Mouse (Mus musculus): ENCODE measurements around the gene Gabbr1. TPM values are rescaled to one million over a fixed set of nuclear protein-coding genes. Genes with fewer than 3 reads are reported as not detected.

Gabbr1 gene
- total RNA-seq, 4 experiments from 2014 or later = 7.2 to 9.2 (median 7.4) TPM

GRCm38 (mm10) chr17:37044651-37045244 is 1.0 kb upstream of the Gabbr1 start:
- no peak for DNase-seq (ENCODE audit: low spot score)

- DNase-seq (ENCODE audit: low spot score) = peak; percentile 26
Measured at GRCm38 (mm10) chr17:37046312-37047112, 746 bp downstream of the Gabbr1 start.

DNA sequence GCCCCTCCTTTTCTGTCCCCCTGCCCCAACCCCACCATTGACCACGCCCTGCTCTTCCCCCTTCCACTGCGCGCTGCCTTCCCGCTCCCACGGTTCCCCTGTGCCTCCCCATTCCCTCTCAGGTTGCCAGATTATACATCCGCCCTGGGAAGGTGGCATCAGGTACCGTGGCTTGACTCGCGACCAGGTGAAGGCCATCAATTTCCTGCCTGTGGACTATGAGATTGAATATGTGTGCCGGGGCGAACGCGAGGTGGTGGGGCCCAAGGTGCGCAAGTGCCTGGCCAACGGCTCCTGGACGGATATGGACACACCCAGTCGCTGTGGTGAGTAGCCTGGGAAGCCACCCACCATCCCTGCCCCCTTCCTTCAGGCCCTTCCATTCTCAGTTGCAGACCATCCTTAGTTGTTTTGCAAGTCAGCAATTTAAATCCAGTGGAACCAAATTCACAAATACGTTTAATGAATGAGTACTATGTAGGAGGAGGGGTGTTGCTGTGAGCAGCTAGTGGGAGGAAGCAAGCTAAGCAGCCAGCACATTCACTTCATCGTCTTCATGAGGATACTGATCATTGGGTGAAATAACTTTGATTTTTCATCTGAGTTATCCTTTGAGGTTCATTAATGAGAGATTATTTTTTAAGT is 1.7 kb downstream of the Gabbr1 start:
- no peak for DNase-seq (ENCODE audit: low spot score)

DNA sequence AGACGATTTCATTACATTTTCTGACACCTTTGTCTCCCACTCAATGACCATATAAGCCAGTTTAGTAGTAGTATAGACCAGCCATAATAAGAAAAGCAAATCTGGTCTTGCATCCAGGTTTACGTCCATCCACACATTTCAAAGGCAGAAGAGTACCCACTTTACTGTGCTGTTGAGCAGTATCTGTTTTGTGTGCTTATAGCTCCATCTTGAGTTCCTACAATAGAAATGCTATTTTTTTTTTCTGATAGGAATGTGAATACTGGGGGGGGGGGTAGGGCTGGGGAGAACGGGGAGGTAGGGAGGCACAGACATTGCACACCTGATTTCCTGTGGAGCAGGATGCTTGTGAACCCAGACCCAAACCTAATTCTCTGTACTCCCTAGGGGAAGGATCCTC is 2.2 kb downstream of the Gabbr1 start:
- no peak for DNase-seq (ENCODE audit: low spot score)

GRCm38 (mm10) chr17:37048383-37048782 is 2.6 kb downstream of the Gabbr1 start:
- no peak for DNase-seq (ENCODE audit: low spot score)

DNA sequence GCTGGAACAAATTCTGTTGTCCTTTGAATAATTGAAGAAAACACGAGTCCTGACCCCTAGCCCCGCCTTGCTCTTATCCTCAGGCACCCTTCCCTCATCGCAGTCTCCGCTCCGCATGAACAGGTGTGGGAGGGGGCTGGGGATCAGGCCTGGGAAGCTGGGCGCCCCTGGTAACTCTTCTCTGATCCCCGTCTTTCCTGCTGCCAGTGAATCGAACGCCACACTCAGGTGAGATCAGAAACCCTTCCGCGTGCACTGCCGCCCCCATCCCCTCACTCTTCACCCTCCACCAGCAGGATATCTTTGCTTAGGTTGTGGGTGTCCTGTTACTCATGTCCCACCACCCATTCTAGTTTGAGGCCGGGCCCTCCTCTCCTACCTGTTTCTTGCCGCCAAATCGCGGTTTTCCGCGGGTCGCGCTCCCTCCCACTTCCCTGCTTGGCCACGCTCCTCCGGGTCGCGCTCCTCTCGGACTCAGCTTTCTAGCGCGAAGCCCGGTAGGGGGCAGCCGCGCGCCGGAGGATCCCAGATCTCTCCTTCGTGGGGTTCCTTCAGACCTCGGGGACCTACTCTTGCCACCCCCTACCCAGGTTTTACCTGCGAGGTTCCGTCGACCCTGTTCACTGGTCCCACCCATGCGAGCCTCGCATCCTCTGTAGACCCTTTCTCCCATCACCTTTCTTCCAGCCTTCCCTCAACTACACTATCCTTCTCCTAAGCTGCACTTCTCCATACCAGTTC is 4.0 kb downstream of the Gabbr1 start:
- peak; percentile 40 for DNase-seq (ENCODE audit: low spot score)

DNA sequence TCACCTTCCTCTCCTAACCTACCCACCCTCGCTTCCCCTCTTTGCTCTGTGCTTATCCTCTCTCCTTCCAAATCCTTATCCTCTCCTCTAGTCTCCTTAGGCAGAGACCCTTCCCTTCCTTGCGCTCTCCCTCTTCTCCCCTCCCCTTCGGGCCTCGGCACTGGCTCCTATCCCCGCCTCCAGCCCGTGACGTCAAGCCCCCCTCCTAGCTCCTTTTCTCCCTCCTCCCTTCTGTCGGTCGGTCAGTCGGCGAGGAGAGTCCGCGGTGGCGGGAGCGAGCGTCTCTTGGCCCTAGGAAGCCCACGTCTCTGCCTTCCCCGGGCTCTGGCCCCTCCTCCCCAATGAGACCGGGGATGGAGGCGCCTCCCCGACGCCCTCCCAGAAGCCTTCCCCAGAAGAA is 4.6 kb downstream of the Gabbr1 start:
- peak; percentile 63 for DNase-seq (ENCODE audit: low spot score)

DNA sequence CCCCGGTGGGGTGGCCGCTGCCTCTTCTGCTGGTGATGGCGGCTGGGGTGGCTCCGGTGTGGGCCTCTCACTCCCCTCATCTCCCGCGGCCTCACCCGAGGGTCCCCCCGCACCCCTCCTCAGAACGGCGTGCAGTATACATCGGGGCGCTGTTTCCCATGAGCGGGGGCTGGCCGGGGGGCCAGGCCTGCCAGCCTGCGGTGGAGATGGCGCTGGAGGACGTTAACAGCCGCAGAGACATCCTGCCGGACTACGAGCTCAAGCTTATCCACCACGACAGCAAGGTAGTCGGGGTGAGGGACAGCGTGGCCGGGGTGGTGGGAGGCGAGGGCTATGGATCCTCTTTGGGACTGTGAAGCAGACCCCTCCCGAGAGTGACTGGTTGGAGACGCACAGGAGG is 5.1 kb downstream of the Gabbr1 start:
- DNase-seq (ENCODE audit: low spot score) = no peak

GRCm38 (mm10) chr17:37051745-37052144 is 6.0 kb downstream of the Gabbr1 start:
- DNase-seq (ENCODE audit: low spot score) = no peak

- no peak for DNase-seq (ENCODE audit: low spot score)
Measured at GRCm38 (mm10) chr17:37056957-37057356, 11.2 kb downstream of the Gabbr1 start.

GRCm38 (mm10) chr17:37061435-37061834 is 15.7 kb downstream of the Gabbr1 start:
- DNase-seq (ENCODE audit: low spot score) = no peak

DNA sequence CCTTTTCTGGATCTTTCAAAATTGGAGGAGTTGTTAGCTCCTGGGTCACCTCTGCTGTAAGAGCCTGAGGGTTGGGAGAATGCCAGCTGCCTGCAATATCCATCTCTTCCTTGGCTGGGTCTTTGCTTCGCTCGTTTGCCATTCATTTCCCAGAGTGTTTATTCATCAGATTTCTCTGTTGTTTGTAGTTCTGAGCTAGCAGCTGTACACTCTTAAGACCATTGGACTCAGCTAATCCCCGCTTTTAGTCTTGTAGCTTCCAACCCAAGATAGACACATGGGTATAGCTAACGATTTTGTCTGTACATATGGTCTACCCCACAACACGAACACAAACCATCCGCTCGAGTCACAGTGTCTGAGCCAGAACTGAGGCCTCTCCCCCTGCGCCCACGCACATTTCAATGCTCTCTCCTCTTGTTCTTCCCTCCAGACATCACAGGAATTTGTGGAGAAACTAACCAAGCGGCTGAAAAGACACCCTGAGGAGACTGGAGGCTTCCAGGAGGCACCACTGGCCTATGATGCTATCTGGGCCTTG is 16.4 kb downstream of the Gabbr1 start:
- DNase-seq (ENCODE audit: low spot score) = no peak

- no peak for DNase-seq (ENCODE audit: low spot score)
Measured at GRCm38 (mm10) chr17:37063063-37063462, 17.3 kb downstream of the Gabbr1 start.

DNA sequence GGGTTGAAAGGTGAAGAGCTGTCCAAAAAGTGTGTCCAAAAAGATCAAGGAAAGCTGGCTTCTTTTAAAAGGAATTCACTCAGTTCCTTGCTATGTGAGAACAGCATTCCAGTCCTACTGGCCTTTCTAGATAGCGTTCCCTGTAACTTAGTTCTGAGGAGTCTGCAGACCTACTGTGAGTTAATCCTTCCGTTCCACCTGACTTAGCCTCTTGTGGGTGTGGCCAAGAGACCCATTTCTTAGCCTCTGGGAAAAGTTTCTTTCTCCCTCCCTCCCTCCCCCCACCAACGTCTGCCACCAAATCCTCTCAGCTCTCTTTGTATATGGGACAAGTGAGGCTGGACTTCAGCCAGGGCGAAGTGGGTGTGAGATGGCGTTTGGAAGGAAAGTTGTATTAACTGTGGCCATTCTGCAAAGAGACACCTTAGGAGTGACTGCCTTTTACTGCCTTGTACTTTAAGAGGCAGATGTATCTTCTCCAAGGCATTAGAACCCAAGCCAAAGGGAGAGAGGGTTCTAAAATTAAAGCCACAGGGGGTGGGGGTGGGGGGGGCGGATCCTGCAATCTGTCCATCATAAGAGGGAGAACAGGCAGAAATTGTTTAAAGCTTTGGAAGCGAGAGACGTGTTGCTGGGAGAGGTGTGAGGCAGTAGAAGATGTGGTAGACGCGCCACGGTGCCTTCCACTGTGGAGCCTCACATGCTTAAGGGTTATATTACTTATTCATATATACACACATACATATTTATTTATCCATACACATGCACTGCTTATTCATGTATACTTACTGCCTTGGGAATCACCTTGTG is 18.1 kb downstream of the Gabbr1 start:
- DNase-seq (ENCODE audit: low spot score) = no peak

- DNase-seq (ENCODE audit: low spot score) = no peak
Measured at GRCm38 (mm10) chr17:37065993-37066392, 20.2 kb downstream of the Gabbr1 start.

- no peak for DNase-seq (ENCODE audit: low spot score)
Measured at GRCm38 (mm10) chr17:37067861-37068260, 22.1 kb downstream of the Gabbr1 start.

GRCm38 (mm10) chr17:37070121-37070520 is 24.4 kb downstream of the Gabbr1 start:
- DNase-seq (ENCODE audit: low spot score) = no peak

GRCm38 (mm10) chr17:37072080-37072729 is 26.4 kb downstream of the Gabbr1 start:
- DNase-seq (ENCODE audit: low spot score) = no peak

DNA sequence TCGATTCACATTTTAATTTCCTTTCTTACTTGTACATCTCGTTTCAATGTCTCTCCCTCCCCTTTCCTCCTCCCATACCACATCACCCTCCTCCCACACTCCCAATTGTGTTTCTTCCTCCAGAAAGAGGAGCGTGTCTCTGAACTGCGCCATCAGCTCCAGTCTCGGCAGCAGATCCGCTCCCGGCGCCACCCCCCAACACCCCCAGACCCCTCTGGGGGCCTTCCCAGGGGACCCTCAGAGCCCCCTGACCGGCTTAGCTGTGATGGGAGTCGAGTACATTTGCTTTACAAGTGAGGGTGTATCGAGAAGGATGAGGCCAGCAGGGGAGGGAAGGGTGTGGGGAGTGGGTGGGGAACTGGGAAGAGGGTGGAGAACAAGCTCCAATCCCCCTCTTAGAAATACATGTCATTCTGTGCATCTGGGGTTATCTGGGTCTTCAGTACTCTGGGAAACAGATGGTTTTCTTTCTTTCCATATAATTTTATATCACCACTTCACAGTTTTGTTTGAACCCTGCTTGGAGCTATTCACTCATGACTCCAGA is 27.0 kb downstream of the Gabbr1 start:
- no peak for DNase-seq (ENCODE audit: low spot score)

GRCm38 (mm10) chr17:37075181-37075580 is 29.4 kb downstream of the Gabbr1 start:
- DNase-seq (ENCODE audit: low spot score) = no peak
